Mouse (Mus musculus): ENCODE results near the gene Irf2bpl.

The Irf2bpl gene

GRCm38 (mm10) chr12:86831591-86832550 is 52.7 kb downstream of the Irf2bpl start:
- in situ Hi-C loops (cut with MseI, MboI) = no loop called here

Data from mouse trophoblast stem cell (cell line).